Mouse (Mus musculus): ENCODE measurements around the gene Mylk.

The Mylk gene

GRCm38 (mm10) chr16:34975544-34975943 is 230.5 kb downstream of the Mylk start:
- no peak for DNase-seq (ENCODE audit: extremely low spot score, low read depth, low spot score)

- DNase-seq (ENCODE audit: extremely low spot score, low read depth, low spot score): no peak
Observed at GRCm38 (mm10) chr16:34976630-34977029, 231.6 kb downstream of the Mylk start.

- no peak for DNase-seq (ENCODE audit: extremely low spot score, low read depth, low spot score)
Observed at GRCm38 (mm10) chr16:34978018-34978417, 233.0 kb downstream of the Mylk start.

GRCm38 (mm10) chr16:34981009-34981408 is 236.0 kb downstream of the Mylk start:
- DNase-seq (ENCODE audit: extremely low spot score, low read depth, low spot score): no peak

- DNase-seq (ENCODE audit: extremely low spot score, low read depth, low spot score): no peak
Observed at GRCm38 (mm10) chr16:34984203-34985030, 239.4 kb downstream of the Mylk start.

- no peak for DNase-seq (ENCODE audit: extremely low spot score, low read depth, low spot score)
Observed at GRCm38 (mm10) chr16:34985031-34985346, 240.0 kb downstream of the Mylk start.

- DNase-seq (ENCODE audit: extremely low spot score, low read depth, low spot score): no peak
Observed at GRCm38 (mm10) chr16:34986211-34986825, 241.3 kb downstream of the Mylk start.

GRCm38 (mm10) chr16:34991365-34991764 is 246.4 kb downstream of the Mylk start:
- no peak for DNase-seq (ENCODE audit: extremely low spot score, low read depth, low spot score)

- no peak for DNase-seq (ENCODE audit: extremely low spot score, low read depth, low spot score)
Observed at GRCm38 (mm10) chr16:34992854-34993253, 247.8 kb downstream of the Mylk start.

- no peak for DNase-seq (ENCODE audit: extremely low spot score, low read depth, low spot score)
Observed at GRCm38 (mm10) chr16:34993694-34994330, 248.8 kb downstream of the Mylk start.

- no peak for DNase-seq (ENCODE audit: extremely low spot score, low read depth, low spot score)
Observed at GRCm38 (mm10) chr16:34994641-34995141, 249.7 kb downstream of the Mylk start.

- DNase-seq (ENCODE audit: extremely low spot score, low read depth, low spot score): no peak
Observed at GRCm38 (mm10) chr16:34996133-34996532, 251.1 kb downstream of the Mylk start.

- no peak for DNase-seq (ENCODE audit: extremely low spot score, low read depth, low spot score)
Observed at GRCm38 (mm10) chr16:34997052-34997451, 252.0 kb downstream of the Mylk start.

GRCm38 (mm10) chr16:34997576-34997975 is 252.6 kb downstream of the Mylk start:
- DNase-seq (ENCODE audit: extremely low spot score, low read depth, low spot score): no peak

- DNase-seq (ENCODE audit: extremely low spot score, low read depth, low spot score): no peak
Observed at GRCm38 (mm10) chr16:34999016-34999415, 254.0 kb downstream of the Mylk start.

GRCm38 (mm10) chr16:34999986-35000385 is 255.0 kb downstream of the Mylk start:
- DNase-seq (ENCODE audit: extremely low spot score, low read depth, low spot score): no peak

GRCm38 (mm10) chr16:35000923-35001560 is 256.0 kb downstream of the Mylk start:
- no peak for DNase-seq (ENCODE audit: extremely low spot score, low read depth, low spot score)

GRCm38 (mm10) chr16:35004356-35004755 is 259.3 kb downstream of the Mylk start:
- no peak for DNase-seq (ENCODE audit: extremely low spot score, low read depth, low spot score)

GRCm38 (mm10) chr16:35004756-35005155 is 259.7 kb downstream of the Mylk start:
- DNase-seq (ENCODE audit: extremely low spot score, low read depth, low spot score): no peak

- DNase-seq (ENCODE audit: extremely low spot score, low read depth, low spot score): no peak
Observed at GRCm38 (mm10) chr16:35006251-35006650, 261.2 kb downstream of the Mylk start.

GRCm38 (mm10) chr16:35007361-35007760 is 262.4 kb downstream of the Mylk start:
- DNase-seq (ENCODE audit: extremely low spot score, low read depth, low spot score): no peak

Data from hindlimb bud, embryonic 11.5 days (tissue).